Mouse (Mus musculus) ES-Bruce4 (cell line): ENCODE data around the gene Cux1.

Experiments used
- CTCF ChIP-seq: IDR thresholded peaks from one replicate; pipeline ENCODE4 v1.8.1; 2011; ENCODE audit warnings: low read depth, low read length
- POLR2A ChIP-seq: IDR thresholded peaks from one replicate; pipeline ENCODE4 v1.8.1; 2011; ENCODE audit warnings: low read length; ENCODE audit not compliant: insufficient read depth

- TF ChIP-seq CTCF (no peak), POLR2A (no peak)
Measured at GRCm38 (mm10) chr5:136535204-136535603, 32.1 kb downstream of the Cux1 start.
